Mouse (Mus musculus) liver, embryonic 15.5 days (tissue): ENCODE results near the gene Avpr1b. TPM values are rescaled to one million over a fixed set of nuclear protein-coding genes. Genes with fewer than 3 reads are reported as not detected.
"Not testable (repeated sequence)": the region's sequence is repeated elsewhere in the genome, so short reads cannot be mapped to it uniquely, and the experiment has no call there.

ENCODE experiments used
- ATAC-seq: fragments of 200-750 bp; cut with Nextera tagmentation; 2 replicates; pipeline ENCODE4 v1.8.0; 2017; ENCODE audit warnings: moderate number of reproducible peaks, mild to moderate bottlenecking, moderate library complexity; ENCODE audit not compliant: insufficient read depth
- H3K27ac ChIP-seq: fragments of 300-500 bp; sonication (generic); replicated peaks from 2 replicates; pipeline ENCODE4 v1.5.1; 2015; ENCODE audit warnings: mild to moderate bottlenecking, inconsistent platforms
- H3K27me3 ChIP-seq: fragments of 300-500 bp; sonication (generic); 2 replicates; pipeline ENCODE4 v1.6.1; 2015; ENCODE audit warnings: mild to moderate bottlenecking, inconsistent platforms
- H3K36me3 ChIP-seq: fragments of 300-500 bp; sonication (generic); replicated peaks from 2 replicates; pipeline ENCODE4 v1.6.1; 2015; ENCODE audit warnings: moderate library complexity, mild to moderate bottlenecking, inconsistent platforms
- H3K4me1 ChIP-seq: fragments of 300-500 bp; sonication (generic); replicated peaks from 2 replicates; pipeline ENCODE4 v1.6.1; 2015; ENCODE audit warnings: inconsistent platforms
- H3K4me2 ChIP-seq: fragments of 300-500 bp; sonication (generic); 2 replicates; pipeline ENCODE4 v1.6.1; 2015; ENCODE audit warnings: moderate library complexity, mild to moderate bottlenecking, inconsistent platforms
- H3K4me3 ChIP-seq: fragments of 300-500 bp; sonication (generic); replicated peaks from 2 replicates; pipeline ENCODE4 v1.5.1; 2015; ENCODE audit warnings: mild to moderate bottlenecking, inconsistent platforms
- H3K9ac ChIP-seq: fragments of 300-500 bp; sonication (generic); 2 replicates; pipeline ENCODE4 v1.6.1; 2015; ENCODE audit warnings: moderate library complexity, mild to moderate bottlenecking, inconsistent platforms
- H3K9me3 ChIP-seq: fragments of 300-500 bp; sonication (generic); replicated peaks from 2 replicates; pipeline ENCODE4 v1.6.1; 2016; ENCODE audit warnings: inconsistent platforms
- WGBS: fragments of 180-500 bp; shearing (Covaris S2); methylation state at CpG from one replicate; pipeline ENCODE4 v1.1.7; 2015; ENCODE audit warnings: mixed read lengths; ENCODE audit not compliant: insufficient replicate concordance; 5-methylcytosine and 5-hydroxymethylcytosine counted together
- polyA plus RNA-seq: library from polyadenylated mRNA; unstranded; fragments of >200 nt; fragmentation: Nextera tagmentation; extraction: Ambion mirVana; gene quantifications from 2 replicates; pipeline ENCODE4 v1.2.1, GENCODE M21; 2015

Avpr1b gene
- polyA plus RNA-seq, 1 experiment from 2014 or later = not detected

- Histone ChIP-seq H3K4me1 (peaks cover 44% of the 10 kb centered on the region), H3K9ac (no peak overlapping the region), H3K27me3 (no peaks in the 10 kb centered on the region), H3K4me3 (no peak overlapping the region), H3K36me3 (no peaks in the 10 kb centered on the region), H3K27ac (no peak overlapping the region), H3K4me2 (no peak overlapping the region), H3K9me3 (no peaks in the 10 kb centered on the region)
- WGBS = 69% methylated on average over 7 of the region's 7 CpGs
- ATAC-seq = no peak
Observed at GRCm38 (mm10) chr1:131619348-131619747, 20.3 kb downstream of the Avpr1b start.

GRCm38 (mm10) chr1:131623644-131624043 lies 24.6 kb downstream of the Avpr1b start:
- no peak for ATAC-seq
- WGBS = 66% methylated on average over 3 of the region's 3 CpGs
- Histone ChIP-seq H3K36me3 (no peaks in the 10 kb centered on the region), H3K27ac (no peak overlapping the region), H3K4me2 (no peak overlapping the region), H3K4me1 (peaks cover 13% of the 10 kb centered on the region; the same call in 1 of the 2 replicates), H3K9me3 (no peaks in the 10 kb centered on the region), H3K4me3 (no peak overlapping the region), H3K9ac (no peak overlapping the region), H3K27me3 (no peaks in the 10 kb centered on the region)

- no peak for ATAC-seq
- Histone ChIP-seq H3K27ac (no peak overlapping the region), H3K9ac (no peak overlapping the region), H3K9me3 (no peaks in the 10 kb centered on the region), H3K27me3 (no peaks in the 10 kb centered on the region), H3K36me3 (no peaks in the 10 kb centered on the region), H3K4me3 (no peak overlapping the region), H3K4me2 (no peak overlapping the region), H3K4me1 (peaks cover 13% of the 10 kb centered on the region; the same call in 1 of the 2 replicates)
- WGBS = 46% methylated on average over 3 of the region's 3 CpGs
Observed at GRCm38 (mm10) chr1:131624175-131624835, 25.3 kb downstream of the Avpr1b start.

GRCm38 (mm10) chr1:131626200-131626599 lies 27.2 kb downstream of the Avpr1b start:
- Histone ChIP-seq H3K4me2 (no peak overlapping the region), H3K4me1 (0 out of 2 replicates have a peak, but pooled peaks cover 2% of the 10 kb centered on the region), H3K4me3 (no peak overlapping the region), H3K9me3 (no peaks in the 10 kb centered on the region), H3K27ac (no peak overlapping the region), H3K36me3 (no peaks in the 10 kb centered on the region), H3K27me3 (no peaks in the 10 kb centered on the region), H3K9ac (no peak overlapping the region)
- no peak for ATAC-seq
- WGBS = 73% methylated on average over 6 of the region's 6 CpGs

DNA sequence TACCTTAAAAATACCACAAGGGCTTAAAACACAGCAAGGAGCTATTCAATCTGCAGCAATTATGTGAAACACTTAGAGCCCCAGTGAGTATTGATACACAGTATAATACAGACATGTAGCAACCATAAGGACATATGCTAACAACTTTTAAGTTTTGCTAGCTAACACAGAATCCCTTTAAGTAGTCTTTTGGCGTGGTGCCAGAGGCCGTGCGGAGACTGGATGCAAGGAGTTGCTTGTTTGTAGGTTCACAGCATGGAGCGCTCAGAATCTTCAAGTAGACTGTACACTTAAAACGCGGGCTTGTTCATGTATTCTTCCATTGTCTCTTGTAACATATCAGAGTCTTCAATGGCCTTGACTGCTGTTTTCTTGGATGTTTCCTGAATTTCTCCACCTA lies 33.2 kb downstream of the Avpr1b start:
- 80% methylated on average over 6 of the region's 6 CpGs for WGBS

DNA sequence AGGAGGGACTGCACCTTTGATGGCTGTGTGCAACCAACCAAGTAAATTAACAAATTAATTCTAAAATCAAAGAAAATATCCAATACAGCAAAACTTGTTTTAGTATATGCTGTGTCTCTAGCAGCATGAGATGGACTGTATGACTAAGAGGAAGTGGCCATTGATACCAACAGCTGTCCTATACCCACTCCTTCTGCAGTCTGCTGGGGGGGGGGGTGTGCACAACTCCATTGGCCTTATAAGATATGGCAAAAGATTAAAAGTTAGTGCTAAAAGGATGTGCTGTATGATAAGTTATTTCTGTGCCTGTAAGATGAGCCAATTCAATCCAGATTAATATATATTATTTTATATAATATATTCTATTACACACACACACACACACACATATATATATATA lies 35.5 kb downstream of the Avpr1b start:
- H3K4me3 ChIP-seq = no peak overlapping the region
- H3K27me3 ChIP-seq = no peaks in the 10 kb centered on the region
- H3K4me2 ChIP-seq = no peak overlapping the region
- no peaks in the 10 kb centered on the region for H3K36me3 ChIP-seq
- H3K27ac ChIP-seq = no peak overlapping the region
- peaks cover 14% of the 10 kb centered on the region for H3K4me1 ChIP-seq
- no peaks in the 10 kb centered on the region for H3K9me3 ChIP-seq
- no peak overlapping the region for H3K9ac ChIP-seq
- ATAC-seq = no peak

More for the DNA sequence above, 33.2 kb downstream of the Avpr1b start:
- not testable (repeated sequence) for H3K4me3 ChIP-seq, H3K9me3 ChIP-seq, H3K9ac ChIP-seq, H3K4me2 ChIP-seq, H3K36me3 ChIP-seq, ATAC-seq, H3K27ac ChIP-seq, H3K27me3 ChIP-seq, H3K4me1 ChIP-seq

DNA sequence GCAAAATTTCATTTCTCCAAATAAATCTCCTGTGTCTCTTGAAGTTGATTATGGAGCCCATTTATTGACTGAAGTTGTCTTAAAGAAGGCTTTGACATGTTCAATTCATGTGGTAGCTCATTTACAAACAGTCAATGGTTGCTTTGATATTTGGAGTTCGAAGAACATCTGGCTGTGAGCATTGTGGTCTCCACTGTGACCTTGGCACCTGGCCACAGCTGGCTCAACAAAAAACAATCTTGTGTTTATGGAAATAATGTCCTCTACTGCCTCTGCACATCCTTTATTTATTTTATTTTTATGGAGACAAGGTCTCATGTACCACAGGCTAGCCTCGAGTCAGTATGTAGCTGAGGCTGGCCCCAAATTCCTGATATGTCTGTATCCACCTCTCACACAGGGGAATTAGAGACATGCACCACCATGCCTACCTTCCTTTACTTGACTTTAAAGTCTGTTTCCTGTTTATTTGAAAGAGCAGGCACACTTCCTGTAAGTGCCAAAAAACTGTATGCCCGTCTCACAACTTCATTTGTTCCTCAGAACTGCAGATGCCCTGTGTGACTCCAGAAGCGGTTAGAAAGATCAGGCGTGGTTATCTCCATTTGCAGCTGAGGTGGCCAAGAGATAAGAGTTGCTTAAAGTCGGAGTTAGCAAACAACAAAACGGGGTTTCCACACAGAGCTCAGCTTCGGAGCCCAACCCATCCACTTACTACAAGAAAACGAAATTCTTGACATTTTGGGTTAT lies 38.9 kb downstream of the Avpr1b start, which contains the start of gene Ctse:
Ctse (plus strand) TSS at position 516 of the 750 bp plus-strand sequence.
- WGBS = 12% methylated on average over 9 of the region's 9 CpGs
- Histone ChIP-seq H3K9me3 (0 out of 2 replicates have a peak, but pooled peaks cover 4% of the 10 kb centered on the region), H3K4me3 (peak within 1 kb of the TSS; percentile 66), H3K4me2 (peak within 1 kb of the TSS; percentile 67), H3K9ac (peak within 1 kb of the TSS; percentile 58), H3K27ac (peak within 1 kb of the TSS; percentile 92), H3K36me3 (peaks cover 15% of the 10 kb centered on the region), H3K27me3 (no peaks in the 10 kb centered on the region), H3K4me1 (peaks cover 24% of the 10 kb centered on the region)
- peak; percentile 98 for ATAC-seq

DNA sequence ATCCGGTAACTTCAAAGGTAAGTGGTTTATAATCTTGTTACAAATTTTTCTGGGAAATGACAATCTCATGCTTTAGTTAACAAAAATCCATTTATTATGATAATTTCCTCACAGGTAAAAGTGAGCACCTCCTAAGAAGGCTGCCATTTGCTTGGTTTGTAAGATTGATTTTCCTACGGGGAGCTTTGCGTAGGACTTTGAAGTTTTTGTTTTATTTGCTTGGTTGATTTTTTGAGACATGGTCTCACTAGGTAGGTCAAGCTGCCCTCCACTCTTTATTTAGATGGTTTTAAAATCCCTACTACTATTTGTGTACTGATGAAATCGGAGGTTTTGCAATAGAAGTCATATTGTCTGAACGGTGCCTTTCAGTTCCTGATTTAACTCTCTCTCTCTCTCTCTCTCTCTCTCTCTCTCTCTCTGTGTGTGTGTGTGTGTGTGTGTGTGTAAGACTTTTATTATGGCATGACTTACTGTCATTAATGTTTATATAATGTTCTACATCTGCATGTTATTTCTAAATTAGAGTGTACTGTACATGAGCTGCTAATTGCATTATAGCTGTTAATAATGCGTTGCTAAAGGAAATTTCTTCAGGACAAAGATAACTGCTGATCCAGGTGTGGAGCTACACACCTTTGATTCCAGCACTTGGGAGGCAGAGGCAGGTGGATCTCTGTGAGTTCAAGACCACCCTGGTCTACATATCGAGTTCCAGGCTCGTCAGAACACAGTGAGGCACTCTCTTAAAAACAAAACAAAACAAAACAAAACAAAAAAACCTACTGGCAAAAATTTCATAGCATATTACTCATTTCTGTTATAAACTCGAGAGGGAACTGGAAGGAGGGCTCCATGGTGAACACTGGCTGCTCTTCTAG lies 39.7 kb downstream of the Avpr1b start:
- peak overlapping the region; percentile 67 for H3K4me2 ChIP-seq
- H3K9ac ChIP-seq = peak overlapping the region; percentile 58
- peaks cover 24% of the 10 kb centered on the region for H3K4me1 ChIP-seq
- peaks cover 15% of the 10 kb centered on the region for H3K36me3 ChIP-seq
- H3K27me3 ChIP-seq = no peaks in the 10 kb centered on the region
- 0 out of 2 replicates have a peak, but pooled peaks cover 4% of the 10 kb centered on the region for H3K9me3 ChIP-seq
- 28% methylated on average over 9 of the region's 9 CpGs for WGBS
- peak overlapping the region; percentile 92 for H3K27ac ChIP-seq
- peak; percentile 45 for ATAC-seq
- peak overlapping the region; percentile 66 for H3K4me3 ChIP-seq

- 0 out of 2 replicates have a peak overlapping the region, but pooled peaks have one; percentile 27 for H3K9ac ChIP-seq
- peaks cover 24% of the 10 kb centered on the region for H3K4me1 ChIP-seq
- peak overlapping the region; percentile 59 for H3K4me2 ChIP-seq
- 85% methylated on average over 4 of the region's 4 CpGs for WGBS
- peak overlapping the region; percentile 47 for H3K4me3 ChIP-seq
- ATAC-seq = no peak
- H3K36me3 ChIP-seq = peaks cover 15% of the 10 kb centered on the region
- H3K27ac ChIP-seq = peak overlapping the region; percentile 57
- no peaks in the 10 kb centered on the region for H3K27me3 ChIP-seq
- 0 out of 2 replicates have a peak, but pooled peaks cover 4% of the 10 kb centered on the region for H3K9me3 ChIP-seq
Observed at GRCm38 (mm10) chr1:131640062-131640461, 41.0 kb downstream of the Avpr1b start.

DNA sequence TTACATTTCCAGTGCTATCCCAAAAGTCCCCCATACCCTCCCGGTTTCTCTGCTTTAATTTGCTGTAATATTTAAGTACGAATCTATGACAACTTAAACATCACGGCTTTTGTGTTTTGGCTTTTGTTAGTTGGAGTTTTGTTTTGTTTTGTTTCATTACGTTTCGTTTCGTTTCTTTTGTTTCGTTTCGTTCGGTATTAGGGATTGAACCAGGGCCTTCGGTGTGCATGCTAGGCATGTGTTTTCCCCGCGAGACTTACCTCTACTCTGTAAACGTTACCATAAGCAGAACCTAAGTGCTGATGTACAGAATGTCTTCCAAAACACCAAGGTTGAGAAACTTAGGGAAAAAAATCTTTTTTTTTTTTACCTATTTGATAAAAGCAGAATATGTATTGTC lies 42.5 kb downstream of the Avpr1b start:
- no peak for ATAC-seq
- Histone ChIP-seq H3K4me1 (peaks cover 23% of the 10 kb centered on the region), H3K36me3 (peaks cover 20% of the 10 kb centered on the region), H3K9ac (no peak overlapping the region), H3K27ac (no peak overlapping the region), H3K4me3 (no peak overlapping the region), H3K4me2 (0 out of 2 replicates have a peak overlapping the region, but pooled peaks have one; percentile 3), H3K27me3 (no peaks in the 10 kb centered on the region), H3K9me3 (0 out of 2 replicates have a peak, but pooled peaks cover 4% of the 10 kb centered on the region)
- WGBS = 93% methylated on average over 13 of the region's 13 CpGs
